Mouse (Mus musculus): ENCODE results near the gene Synj2. TPM values are rescaled to one million over a fixed set of nuclear protein-coding genes. Genes with fewer than 3 reads are reported as not detected.

Synj2 gene
- total RNA-seq, 2 experiments from 2014 or later, result 8.2 to 15.4 TPM

GRCm38 (mm10) chr17:5935680-5936079 is 5.4 kb upstream of the Synj2 start:
- DNase-seq, result no peak

GRCm38 (mm10) chr17:5936276-5936675 is 4.8 kb upstream of the Synj2 start:
- peak; percentile 32 for DNase-seq

GRCm38 (mm10) chr17:5937441-5937840 is 3.6 kb upstream of the Synj2 start:
- DNase-seq, result peak; percentile 66

- DNase-seq, result no peak
Observed at GRCm38 (mm10) chr17:5939871-5940270, 1.2 kb upstream of the Synj2 start.

GRCm38 (mm10) chr17:5940792-5941191 is 288 bp upstream of the Synj2 start:
- DNase-seq, result peak; percentile 90

GRCm38 (mm10) chr17:5942156-5942555 is 1.1 kb downstream of the Synj2 start:
- DNase-seq, result no peak

- no peak for DNase-seq
Observed at GRCm38 (mm10) chr17:5943053-5943452, 2.0 kb downstream of the Synj2 start.

GRCm38 (mm10) chr17:5947039-5947438 is 6.0 kb downstream of the Synj2 start:
- no peak for DNase-seq

- DNase-seq, result no peak
Observed at GRCm38 (mm10) chr17:5952455-5952854, 11.4 kb downstream of the Synj2 start.

GRCm38 (mm10) chr17:5956350-5957000 is 15.4 kb downstream of the Synj2 start:
- no peak for DNase-seq

- DNase-seq, result peak; percentile 52
Observed at GRCm38 (mm10) chr17:5957097-5957496, 16.0 kb downstream of the Synj2 start.

GRCm38 (mm10) chr17:5958229-5958628 is 17.1 kb downstream of the Synj2 start:
- no peak for DNase-seq

GRCm38 (mm10) chr17:5958636-5959035 is 17.6 kb downstream of the Synj2 start:
- no peak for DNase-seq

GRCm38 (mm10) chr17:5959096-5959495 is 18.0 kb downstream of the Synj2 start:
- DNase-seq, result no peak

GRCm38 (mm10) chr17:5959802-5960201 is 18.7 kb downstream of the Synj2 start:
- no peak for DNase-seq

GRCm38 (mm10) chr17:5963766-5964165 is 22.7 kb downstream of the Synj2 start:
- DNase-seq, result no peak

GRCm38 (mm10) chr17:5965084-5965781 is 24.2 kb downstream of the Synj2 start:
- no peak for DNase-seq

GRCm38 (mm10) chr17:5966706-5967105 is 25.6 kb downstream of the Synj2 start:
- no peak for DNase-seq

- no peak for DNase-seq
Observed at GRCm38 (mm10) chr17:5968562-5968961, 27.5 kb downstream of the Synj2 start.

- DNase-seq, result no peak
Observed at GRCm38 (mm10) chr17:5969246-5969645, 28.2 kb downstream of the Synj2 start.

GRCm38 (mm10) chr17:5970298-5970821 is 29.3 kb downstream of the Synj2 start:
- no peak for DNase-seq

GRCm38 (mm10) chr17:5973536-5973935 is 32.5 kb downstream of the Synj2 start:
- DNase-seq, result no peak

GRCm38 (mm10) chr17:5975099-5975977 is 34.3 kb downstream of the Synj2 start:
- peak; percentile 37 for DNase-seq
